Mouse (Mus musculus) thymus, adult 2 months (tissue): Measurements from ENCODE around the gene Parvb.

Source experiments
- CTCF ChIP-seq: fragments of 200-500 bp; IDR thresholded peaks from 2 replicates; pipeline ENCODE4 v1.5.1; 2012; ENCODE audit warnings: mild to moderate bottlenecking, control low read depth, low read length, moderate library complexity, borderline replicate concordance; ENCODE audit not compliant: control insufficient read depth, poor library complexity, insufficient read depth; ENCODE audit errors: extremely low read depth
- POLR2A ChIP-seq: fragments of 200-500 bp; IDR thresholded peaks from 2 replicates; pipeline ENCODE4 v1.6.1; 2012; ENCODE audit warnings: mild to moderate bottlenecking, low read length, control low read depth, moderate library complexity; ENCODE audit not compliant: control insufficient read depth, poor library complexity, insufficient read depth; ENCODE audit errors: extremely low read depth

GRCm38 (mm10) chr15:84189881-84190280 lies 42.0 kb upstream of the Parvb start:
- TF ChIP-seq POLR2A (no peak), CTCF (no peak)
